Mouse (Mus musculus) small intestine, adult 2 months (tissue): ENCODE results near the gene Zbp1. TPM values are rescaled to one million over a fixed set of nuclear protein-coding genes. Genes with fewer than 3 reads are reported as not detected.

Source experiments
- H3K27ac ChIP-seq: fragments of 200-500 bp; 2 replicates; pipeline ENCODE4 v1.5.1; 2012; ENCODE audit warnings: low read depth, low read length, control low read depth, inconsistent platforms; ENCODE audit not compliant: insufficient read depth
- H3K27me3 ChIP-seq: fragments of 200-500 bp; 2 replicates; pipeline ENCODE4 v1.6.1; 2012; ENCODE audit warnings: mild to moderate bottlenecking, moderate library complexity, low read length, inconsistent platforms; ENCODE audit not compliant: control insufficient read depth, insufficient read depth
- H3K36me3 ChIP-seq: fragments of 200-500 bp; 2 replicates; pipeline ENCODE4 v1.6.1; 2012; ENCODE audit warnings: mild to moderate bottlenecking, low read length, control low read depth, inconsistent platforms; ENCODE audit not compliant: control insufficient read depth, insufficient read depth
- H3K4me1 ChIP-seq: fragments of 200-500 bp; 2 replicates; pipeline ENCODE4 v1.6.1; 2012; ENCODE audit warnings: low read length, inconsistent platforms, mixed read lengths; ENCODE audit not compliant: control insufficient read depth, insufficient read depth, insufficient read length
- H3K4me3 ChIP-seq: fragments of 200-500 bp; 2 replicates; pipeline ENCODE4 v1.5.1; 2012; ENCODE audit warnings: low read depth, mild to moderate bottlenecking, control low read depth, inconsistent platforms, low read length, moderate library complexity
- CTCF ChIP-seq: fragments of 200-500 bp; IDR thresholded peaks from 2 replicates; pipeline ENCODE4 v1.5.1; 2012; ENCODE audit warnings: low read depth, mild to moderate bottlenecking, control low read depth, inconsistent platforms, low read length, moderate library complexity, mixed read lengths; ENCODE audit not compliant: insufficient replicate concordance, insufficient read length; ENCODE audit errors: extremely low read depth
- POLR2A ChIP-seq: fragments of 200-500 bp; IDR thresholded peaks from 2 replicates; pipeline ENCODE4 v1.6.1; 2012; ENCODE audit warnings: low read depth, mild to moderate bottlenecking, control low read depth, inconsistent platforms, low read length, moderate library complexity
- WGBS: fragments of 180-500 bp; shearing (Covaris S2); methylation state at CpG from one replicate; pipeline ENCODE4 v1.1.7; 2018; 5-methylcytosine and 5-hydroxymethylcytosine counted together
- polyA plus RNA-seq: library from polyadenylated mRNA; depleted of rRNA; stranded (reverse); fragments of >200 nt; gene quantifications from 2 replicates; pipeline ENCODE4 v1.2.3, GENCODE M21; 2012

The Zbp1 gene
- polyA plus RNA-seq, 1 experiment: 51.0 TPM

- H3K27ac ChIP-seq: no peak overlapping the region
- no peak overlapping the region for H3K4me3 ChIP-seq
- H3K27me3 ChIP-seq: no peaks in the 10 kb centered on the region
- no peaks in the 10 kb centered on the region for H3K36me3 ChIP-seq
- H3K4me1 ChIP-seq: peaks cover 31% of the 10 kb centered on the region
- 78% methylated on average over 7 of the region's 7 CpGs for WGBS
- TF ChIP-seq POLR2A (no peak), CTCF (no peak)
These were observed 32.4 kb upstream of the Zbp1 start for GRCm38 (mm10) chr2:173251133-173251532.

DNA sequence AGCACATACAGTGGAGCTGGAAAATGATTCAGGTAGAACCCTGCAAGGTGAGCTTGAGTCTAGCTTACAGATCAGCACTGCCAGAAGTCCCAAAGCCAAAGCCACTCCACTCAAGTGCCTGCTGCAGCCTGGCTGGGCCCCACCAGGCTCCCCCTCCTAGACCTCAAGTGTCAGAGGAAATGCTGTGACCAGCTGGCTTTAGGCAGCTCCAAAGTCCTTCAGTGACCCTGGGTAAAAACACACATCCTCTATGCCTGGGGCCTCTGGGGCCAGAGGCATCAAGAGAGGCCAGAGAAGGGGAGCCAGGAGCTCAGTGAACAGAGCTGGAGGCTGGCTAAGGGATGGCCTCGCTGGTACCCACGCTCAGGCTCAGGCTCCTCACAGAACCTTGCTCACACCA lies 31.7 kb upstream of the Zbp1 start:
- TF ChIP-seq CTCF (no peak), POLR2A (no peak)
- Histone ChIP-seq H3K4me3 (no peak overlapping the region), H3K36me3 (no peaks in the 10 kb centered on the region), H3K27me3 (no peaks in the 10 kb centered on the region), H3K27ac (no peak overlapping the region), H3K4me1 (peaks cover 30% of the 10 kb centered on the region)
- WGBS: 42% methylated on average over 2 of the region's 2 CpGs

DNA sequence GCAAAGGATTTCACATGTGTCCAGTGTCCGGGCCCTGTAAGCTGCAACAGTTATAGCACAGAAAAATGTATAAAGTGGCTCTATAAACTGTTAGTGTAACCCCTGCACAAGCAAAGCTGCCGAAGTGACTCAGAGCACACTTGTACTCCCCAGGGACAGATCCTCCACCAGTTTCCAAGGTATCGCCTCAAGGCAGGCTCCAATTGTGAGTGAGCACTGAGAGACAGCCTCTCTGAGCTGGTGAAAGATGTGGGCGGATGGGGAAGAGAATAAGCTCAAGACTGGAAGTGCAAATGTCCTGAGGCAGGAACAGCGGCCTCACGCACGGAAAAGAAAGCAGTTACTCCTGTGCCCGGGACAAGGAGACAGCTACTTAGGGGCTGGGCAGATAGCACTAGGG lies 31.2 kb upstream of the Zbp1 start:
- Histone ChIP-seq H3K36me3 (no peaks in the 10 kb centered on the region), H3K27me3 (no peaks in the 10 kb centered on the region), H3K4me3 (no peak overlapping the region), H3K27ac (no peak overlapping the region), H3K4me1 (peaks cover 26% of the 10 kb centered on the region)
- WGBS: 85% methylated on average over 8 of the region's 8 CpGs
- no peak for TF ChIP-seq POLR2A
- TF ChIP-seq CTCF: no peak

GRCm38 (mm10) chr2:173249386-173249785 lies 30.7 kb upstream of the Zbp1 start:
- TF ChIP-seq POLR2A: no peak
- no peak for TF ChIP-seq CTCF
- Histone ChIP-seq H3K4me1 (peaks cover 23% of the 10 kb centered on the region), H3K27me3 (no peaks in the 10 kb centered on the region), H3K27ac (no peak overlapping the region), H3K36me3 (no peaks in the 10 kb centered on the region), H3K4me3 (no peak overlapping the region)
- 70% methylated on average over 3 of the region's 3 CpGs for WGBS

- WGBS: 84% methylated on average over 7 of the region's 7 CpGs
- Histone ChIP-seq H3K27ac (no peak overlapping the region), H3K4me3 (no peak overlapping the region), H3K4me1 (peaks cover 25% of the 10 kb centered on the region), H3K36me3 (no peaks in the 10 kb centered on the region), H3K27me3 (no peaks in the 10 kb centered on the region)
- TF ChIP-seq POLR2A (no peak), CTCF (no peak)
These were observed 30.1 kb upstream of the Zbp1 start for GRCm38 (mm10) chr2:173248822-173249221.

DNA sequence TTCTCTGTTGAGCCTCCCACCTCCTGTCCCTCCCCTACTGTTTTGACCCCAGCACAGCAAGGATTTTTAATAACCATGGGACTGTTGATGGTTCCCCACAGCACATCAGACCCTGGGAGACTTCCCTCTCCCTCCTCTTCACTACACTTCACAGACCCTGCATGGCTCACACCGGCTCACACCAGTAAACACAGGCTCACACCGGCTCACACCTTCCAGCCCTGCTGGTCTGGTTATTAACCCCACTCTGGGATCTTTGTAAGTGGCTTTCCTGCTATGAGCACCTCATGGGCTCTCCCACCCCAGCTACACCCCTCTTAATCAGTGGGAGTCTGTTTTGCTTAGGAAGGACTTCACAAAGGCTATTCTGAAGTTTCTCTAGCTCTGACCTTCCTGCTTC lies 29.2 kb upstream of the Zbp1 start:
- H3K4me3 ChIP-seq: no peak overlapping the region
- H3K27ac ChIP-seq: no peak overlapping the region
- H3K36me3 ChIP-seq: no peaks in the 10 kb centered on the region
- 47% methylated on average over 2 of the region's 2 CpGs for WGBS
- TF ChIP-seq CTCF: no peak
- peaks cover 32% of the 10 kb centered on the region for H3K4me1 ChIP-seq
- no peaks in the 10 kb centered on the region for H3K27me3 ChIP-seq

GRCm38 (mm10) chr2:173247197-173247596 lies 28.5 kb upstream of the Zbp1 start:
- WGBS: 43% methylated on average over 2 of the region's 2 CpGs
- peaks cover 31% of the 10 kb centered on the region for H3K4me1 ChIP-seq

DNA sequence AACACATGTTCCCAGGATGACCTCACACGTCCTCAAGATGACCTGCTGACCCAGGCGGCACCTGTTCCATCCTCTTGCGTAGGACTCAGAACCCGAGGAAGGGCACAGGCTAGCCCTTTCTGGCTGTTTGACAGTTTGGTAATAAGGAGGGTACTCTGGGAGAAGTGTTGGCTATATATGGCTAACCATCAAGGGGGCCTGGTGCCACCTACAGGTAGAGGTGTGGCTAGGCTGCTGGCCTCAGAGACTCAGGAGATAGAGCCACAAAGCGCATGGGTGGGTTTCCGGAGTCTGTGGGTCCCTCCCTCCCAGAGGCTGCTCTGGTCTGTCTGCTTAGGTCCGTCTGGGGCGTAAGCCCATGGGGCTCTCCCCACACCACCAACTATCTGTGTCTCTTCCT lies 28.0 kb upstream of the Zbp1 start:
- no peaks in the 10 kb centered on the region for H3K27me3 ChIP-seq

More at GRCm38 (mm10) chr2:173247197-173247596, 28.5 kb upstream of the Zbp1 start:
- Histone ChIP-seq H3K36me3 (no peaks in the 10 kb centered on the region), H3K27ac (no peak overlapping the region), H3K27me3 (no peaks in the 10 kb centered on the region), H3K4me3 (no peak overlapping the region)
- TF ChIP-seq CTCF: no peak
- TF ChIP-seq POLR2A: no peak

More for the DNA sequence above, 28.0 kb upstream of the Zbp1 start:
- TF ChIP-seq CTCF (no peak), POLR2A (no peak)
- no peak overlapping the region for H3K4me3 ChIP-seq
- H3K36me3 ChIP-seq: no peaks in the 10 kb centered on the region
- H3K4me1 ChIP-seq: peaks cover 31% of the 10 kb centered on the region
- WGBS: 76% methylated on average over 8 of the region's 8 CpGs
- H3K27ac ChIP-seq: no peak overlapping the region
